Mouse (Mus musculus) frontal cortex, adult 2 months (tissue): Measurements from ENCODE around the gene Eif5b. TPM values are rescaled to one million over a fixed set of nuclear protein-coding genes. Genes with fewer than 3 reads are reported as not detected.

Source experiments
- polyA plus RNA-seq: library from polyadenylated mRNA; depleted of rRNA; stranded (reverse); fragments of >200 nt; gene quantifications from 2 replicates; pipeline ENCODE4 v1.2.3, GENCODE M21; 2012; rRNA removed

Gene Eif5b
- polyA plus RNA-seq, 1 experiment: 21.6 TPM

Other genes with a start within 250 kb of the Eif5b start
- 12.6 and 14.9 TPM in 2 replicates for gene Tsga10, start 131.6 kb upstream of the Eif5b start, polyA plus RNA-seq
- gene Lipt1, start 126.3 kb upstream of the Eif5b start, polyA plus RNA-seq: 7.6 and 8.6 TPM in 2 replicates
- gene Mitd1, start 107.6 kb upstream of the Eif5b start, polyA plus RNA-seq: 17.1 and 17.9 TPM in 2 replicates
- 127 and 138 TPM in 2 replicates for gene Mrpl30, start 107.5 kb upstream of the Eif5b start, polyA plus RNA-seq
- not detected in 2 replicates for gene Lyg2, start 81.5 kb upstream of the Eif5b start, polyA plus RNA-seq
- not detected in 2 replicates for gene Lyg1, start 40.3 kb upstream of the Eif5b start, polyA plus RNA-seq
- 44.6 and 48.4 TPM in 2 replicates for gene Txndc9, start 117 bp upstream of the Eif5b start, polyA plus RNA-seq
- gene Rev1, start 131.8 kb downstream of the Eif5b start, polyA plus RNA-seq: 34.4 and 36.3 TPM in 2 replicates